Mouse (Mus musculus): Measurements from ENCODE around the gene Hdac10. TPM values are rescaled to one million over a fixed set of nuclear protein-coding genes. Genes with fewer than 3 reads are reported as not detected.

Gene Hdac10
- total and polyA plus RNA-seq, 3 experiments = 23.3 to 26.6 TPM; not detected in 1

GRCm38 (mm10) chr15:89161397-89161796, 32.9 kb upstream of the Hdac10 start:
- no peaks in the 10 kb centered on the region for H3K4me1 ChIP-seq (ENCODE audit: control insufficient read depth in 1 of 2, insufficient read depth in 2 of 2, low read length in 2 of 2)
- no peak overlapping the region for H3K27ac ChIP-seq (ENCODE audit: control insufficient read depth, low read depth, low read length)
- no peak overlapping the region for H3K9ac ChIP-seq (ENCODE audit: control insufficient read depth, low read depth, low read length, poor library complexity, severe bottlenecking)
- H3K79me2 ChIP-seq (ENCODE audit: control insufficient read depth, insufficient read depth, low read length, poor library complexity) = no peaks in the 10 kb centered on the region
- H3K4me3 ChIP-seq (ENCODE audit: control insufficient read depth in 1 of 2, insufficient read depth in 1 of 2, low read depth in 2 of 2, low read length in 2 of 2) = no peak overlapping the region
- TF ChIP-seq USF2 (IDR thresholded peaks at IDR 0.05; ENCODE audit: borderline replicate concordance in 1 of 2, insufficient read depth in 1 of 2, low read depth in 1 of 2, low read length in 2 of 2) (no peak), POLR2AphosphoS2 (IDR thresholded peaks at IDR 0.05; ENCODE audit: low read length) (no peak), TBP (IDR thresholded peaks at IDR 0.05; ENCODE audit: low read depth, low read length) (no peak), TCF12 (IDR thresholded peaks at IDR 0.05; ENCODE audit: low read depth, low read length) (no peak), SIN3A (IDR thresholded peaks at IDR 0.05; ENCODE audit: low read length) (no peak), CTCF (IDR thresholded peaks at IDR 0.05 in 2 of 3, conservative IDR thresholded peaks at IDR 0.05 in 1 of 3; ENCODE audit: control insufficient read depth in 1 of 3, insufficient read depth in 1 of 3, low read depth in 2 of 3, low read length in 3 of 3, poor library complexity in 1 of 3, severe bottlenecking in 1 of 3) (no peak), GATA1 (IDR thresholded peaks at IDR 0.05; ENCODE audit: low read depth, low read length) (no peak), UBTF (IDR thresholded peaks at IDR 0.05; ENCODE audit: borderline replicate concordance, insufficient read depth, low read depth, low read length) (no peak), USF1 (IDR thresholded peaks at IDR 0.05; ENCODE audit: low read depth, low read length) (no peak), RAD21 (IDR thresholded peaks at IDR 0.05; ENCODE audit: low read depth, low read length) (no peak), NELFE (IDR thresholded peaks at IDR 0.05; ENCODE audit: low read depth, low read length) (no peak), MYC (IDR thresholded peaks at IDR 0.05; ENCODE audit: low read depth, low read length) (no peak), ZMIZ1 (IDR thresholded peaks at IDR 0.05; ENCODE audit: low read depth, low read length) (no peak), BHLHE40 (IDR thresholded peaks at IDR 0.05; ENCODE audit: borderline replicate concordance, low read depth, low read length) (no peak), ZKSCAN1 (IDR thresholded peaks at IDR 0.05; ENCODE audit: low read depth, low read length) (no peak), RCOR1 (IDR thresholded peaks at IDR 0.05; ENCODE audit: low read depth, low read length) (no peak), MEF2A (IDR thresholded peaks at IDR 0.05; ENCODE audit: extremely low read depth, insufficient replicate concordance, low read depth, low read length, poor library complexity, severe bottlenecking) (no peak)
- H3K36me3 ChIP-seq (ENCODE audit: control insufficient read depth in 1 of 2, insufficient read depth in 2 of 2, low read length in 2 of 2) = no peaks in the 10 kb centered on the region
- no peaks in the 10 kb centered on the region for H3K9me3 ChIP-seq (replicated peaks; ENCODE audit: insufficient read depth, low read length)
- no peak for DNase-seq (ENCODE audit: low read depth, low spot score)
- no peaks in the 10 kb centered on the region for H3K27me3 ChIP-seq (ENCODE audit: control insufficient read depth in 1 of 2, insufficient read depth in 2 of 2, low read length in 2 of 2)

DNA sequence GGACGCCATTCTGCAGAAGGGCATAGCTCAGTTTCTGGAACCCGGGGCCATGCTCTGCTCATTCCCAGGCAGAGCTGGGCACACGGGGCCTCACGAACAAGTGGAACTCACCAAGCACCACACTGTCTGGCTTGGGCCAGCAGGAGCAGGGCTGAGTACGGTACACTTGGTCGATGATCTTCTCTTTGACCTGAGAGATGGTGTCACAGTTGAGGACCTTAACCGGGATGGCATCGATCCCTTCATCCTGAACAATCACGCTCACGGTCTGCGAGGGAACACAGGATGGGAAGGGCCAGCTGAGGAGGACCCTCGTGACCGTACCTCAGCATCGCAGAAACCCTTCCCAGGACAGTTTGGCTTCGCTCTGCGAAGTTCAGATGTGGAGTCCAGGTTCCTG, 30.0 kb upstream of the Hdac10 start:
- Histone ChIP-seq H3K36me3 (ENCODE audit: control insufficient read depth in 1 of 2, insufficient read depth in 2 of 2, low read length in 2 of 2) (no peaks in the 10 kb centered on the region), H3K27ac (ENCODE audit: control insufficient read depth, low read depth, low read length) (no peak overlapping the region), H3K9me3 (replicated peaks; ENCODE audit: insufficient read depth, low read length) (no peaks in the 10 kb centered on the region), H3K4me3 (ENCODE audit: control insufficient read depth in 1 of 2, insufficient read depth in 1 of 2, low read depth in 2 of 2, low read length in 2 of 2) (no peak overlapping the region), H3K27me3 (ENCODE audit: control insufficient read depth in 1 of 2, insufficient read depth in 2 of 2, low read length in 2 of 2) (no peaks in the 10 kb centered on the region; a peak in 1 of 4 replicates), H3K79me2 (ENCODE audit: control insufficient read depth, insufficient read depth, low read length, poor library complexity) (no peaks in the 10 kb centered on the region), H3K9ac (ENCODE audit: control insufficient read depth, low read depth, low read length, poor library complexity, severe bottlenecking) (no peak overlapping the region), H3K4me1 (ENCODE audit: control insufficient read depth in 1 of 2, insufficient read depth in 2 of 2, low read length in 2 of 2) (no peaks in the 10 kb centered on the region)
- TF ChIP-seq MYC (IDR thresholded peaks at IDR 0.05; ENCODE audit: low read depth, low read length) = no peak
- no peak for TF ChIP-seq ELF1 (IDR thresholded peaks at IDR 0.05; ENCODE audit: low read depth, low read length)
- TF ChIP-seq ZKSCAN1 (IDR thresholded peaks at IDR 0.05; ENCODE audit: low read depth, low read length) = no peak
- no peak for TF ChIP-seq GABPA (IDR thresholded peaks at IDR 0.05; ENCODE audit: low read depth, low read length)
- TF ChIP-seq ZMIZ1 (IDR thresholded peaks at IDR 0.05; ENCODE audit: low read depth, low read length) = no peak
- no peak for TF ChIP-seq USF2 (IDR thresholded peaks at IDR 0.05; ENCODE audit: borderline replicate concordance in 1 of 2, insufficient read depth in 1 of 2, low read depth in 1 of 2, low read length in 2 of 2)
- TF ChIP-seq RCOR1 (IDR thresholded peaks at IDR 0.05; ENCODE audit: low read depth, low read length) = no peak
- TF ChIP-seq UBTF (IDR thresholded peaks at IDR 0.05; ENCODE audit: borderline replicate concordance, insufficient read depth, low read depth, low read length) = no peak
- no peak for TF ChIP-seq POLR2AphosphoS2 (IDR thresholded peaks at IDR 0.05; ENCODE audit: low read length)
- TF ChIP-seq KAT2A (conservative IDR thresholded peaks at IDR 0.05; ENCODE audit: low read depth, low read length) = no peak
- no peak for TF ChIP-seq TAL1 (IDR thresholded peaks at IDR 0.05; ENCODE audit: low read length)
- no peak for TF ChIP-seq NRF1 (IDR thresholded peaks at IDR 0.05; ENCODE audit: insufficient read depth, low read depth, low read length, poor library complexity, severe bottlenecking)
- no peak for TF ChIP-seq SMC3 (IDR thresholded peaks at IDR 0.05; ENCODE audit: low read depth, low read length)
- no peak for DNase-seq (ENCODE audit: low read depth, low spot score)
